Mouse (Mus musculus) hindbrain, embryonic 12.5 days (tissue): Measurements from ENCODE around the gene Olfr237-ps1. TPM values are rescaled to one million over a fixed set of nuclear protein-coding genes. Genes with fewer than 3 reads are reported as not detected.

Source experiments
- polyA plus RNA-seq: library from polyadenylated mRNA; unstranded; fragments of >200 nt; fragmentation: Nextera tagmentation; extraction: Ambion mirVana; gene quantifications from 2 replicates; pipeline ENCODE4 v1.2.1, GENCODE M21; 2016

The Olfr237-ps1 gene
- polyA plus RNA-seq, 1 experiment from 2014 or later = not detected

Other genes with a start within 250 kb of the Olfr237-ps1 start
- not detected in 2 replicates for gene Olfr447, start 237.7 kb upstream of the Olfr237-ps1 start, polyA plus RNA-seq
- gene Olfr446, start 225.2 kb upstream of the Olfr237-ps1 start, polyA plus RNA-seq = not detected in 2 replicates
- gene Olfr444, start 197.5 kb upstream of the Olfr237-ps1 start, polyA plus RNA-seq = not detected in 2 replicates
- not detected in 2 replicates for gene Olfr441, start 40.2 kb upstream of the Olfr237-ps1 start, polyA plus RNA-seq
- not detected in 2 replicates for gene Olfr437, start 16.7 kb downstream of the Olfr237-ps1 start, polyA plus RNA-seq
- gene Olfr13, start 25.6 kb downstream of the Olfr237-ps1 start, polyA plus RNA-seq = not detected in 2 replicates
- gene Olfr435, start 50.6 kb downstream of the Olfr237-ps1 start, polyA plus RNA-seq = not detected in 2 replicates
- gene Olfr434, start 66.5 kb downstream of the Olfr237-ps1 start, polyA plus RNA-seq = not detected in 2 replicates
- gene Olfr47, start 85.0 kb downstream of the Olfr237-ps1 start, polyA plus RNA-seq = not detected in 2 replicates
- 5.2 and 6.6 TPM in 2 replicates for gene Arhgef5, start 119.0 kb downstream of the Olfr237-ps1 start, polyA plus RNA-seq
- gene Nobox, start 163.0 kb downstream of the Olfr237-ps1 start, polyA plus RNA-seq = not detected in 2 replicates